In genomic region chr5:41766406-41767010, GRCm38 (mm10) we compare ENCODE assay signal across 19 mouse cellular contexts. TPM values are rescaled to one million over a fixed set of nuclear protein-coding genes. Genes with fewer than 3 reads are reported as not detected.
DNase-seq lines count a peak whose midpoint lies in the region; ATAC-seq lines count a peak whose summit lies in the region.
"Had no signal": no experiment of that assay in that cellular context is flagged by ENCODE, and none has a peak within 500 bp of the region (broad histone marks: within the 10 kb centered on the region; RNA-seq: fewer than 3 reads in every experiment).

No protein-coding gene starts in this region.

- no peak for ATAC-seq in midbrain, embryonic 11.5 days (ENCODE audit: low FRiP score)
- ATAC-seq in midbrain, embryonic 16.5 days: no peak
- ATAC-seq in neural tube, embryonic 12.5 days (ENCODE audit: low FRiP score, low read depth): no peak

- H3K4me1 ChIP-seq in midbrain, embryonic 11.5 days (ENCODE audit: control insufficient read depth, insufficient read depth, low read length): peaks cover 18% of the 10 kb centered on the region
- peaks cover 17% of the 10 kb centered on the region for H3K4me1 ChIP-seq in midbrain, embryonic 16.5 days (ENCODE audit: control insufficient read depth, insufficient read depth, low read length)
- peaks cover 33% of the 10 kb centered on the region for H3K4me1 ChIP-seq in neural tube, embryonic 12.5 days

- H3K27ac ChIP-seq in midbrain, embryonic 11.5 days (ENCODE audit: low read depth, low read length): no peak overlapping the region
- no peak overlapping the region for H3K27ac ChIP-seq in midbrain, embryonic 16.5 days (ENCODE audit: low read length)
- no peak overlapping the region for H3K27ac ChIP-seq in neural tube, embryonic 12.5 days
- H3K27ac ChIP-seq: hindbrain, embryonic 15.5 days; midbrain, embryonic 12.5 days had no signal

- H3K4me2 ChIP-seq in midbrain, embryonic 11.5 days: no peak overlapping the region
- no peak overlapping the region for H3K4me2 ChIP-seq in midbrain, embryonic 16.5 days (ENCODE audit: low read length)
- H3K4me2 ChIP-seq in neural tube, embryonic 12.5 days (replicated peaks): peak overlapping the region; percentile 53; the same call in 1 of the 2 replicates

- no peaks in the 10 kb centered on the region for H3K36me3 ChIP-seq in midbrain, embryonic 11.5 days (ENCODE audit: control insufficient read depth, insufficient read depth, low read length)
- no peaks in the 10 kb centered on the region for H3K36me3 ChIP-seq in midbrain, embryonic 16.5 days (ENCODE audit: control insufficient read depth, insufficient read depth, low read length)
- no peaks in the 10 kb centered on the region for H3K36me3 ChIP-seq in neural tube, embryonic 12.5 days
- H3K36me3 ChIP-seq: G1E; hindbrain, embryonic 15.5 days; midbrain, embryonic 12.5 days had no signal

- WGBS in midbrain, embryonic 11.5 days: 1% methylated on average over 27 of the region's 27 CpGs
- 1% methylated on average over 27 of the region's 27 CpGs for WGBS in midbrain, embryonic 16.5 days
- WGBS in neural tube, embryonic 12.5 days: 2% methylated on average over 27 of the region's 27 CpGs

- H3K9me3 ChIP-seq in midbrain, embryonic 11.5 days (ENCODE audit: control insufficient read depth, low read length): no peaks in the 10 kb centered on the region
- H3K9me3 ChIP-seq in midbrain, embryonic 16.5 days (replicated peaks; ENCODE audit: control insufficient read depth, low read length, poor library complexity, severe bottlenecking): no peaks in the 10 kb centered on the region
- no peaks in the 10 kb centered on the region for H3K9me3 ChIP-seq in neural tube, embryonic 12.5 days
- H3K9me3 ChIP-seq: hindbrain, embryonic 15.5 days; midbrain, embryonic 12.5 days had no signal

- DNase-seq in heart, adult 11 months: peak; percentile 75
- DNase-seq in heart, postnatal 4 days: no peak
- peak; percentile 95 for DNase-seq in midbrain, embryonic 11.5 days (ENCODE audit: low spot score, missing footprints)
- DNase-seq in embryo, embryonic 10.5 days (ENCODE audit: low spot score): peak; percentile 54
- no peak for DNase-seq in right cerebral cortex, postnatal 25 days
- no peak for DNase-seq in cerebellum, postnatal 14 days
- DNase-seq: adrenal gland, postnatal 14 days; cerebellum, adult 9-10 months; gastrocnemius, postnatal 14 days; kidney, adult 8-10 months; lung, postnatal 14 days had no signal

- H3K4me3 ChIP-seq in midbrain, embryonic 11.5 days (ENCODE audit: low read depth, low read length): no peak overlapping the region
- no peak overlapping the region for H3K4me3 ChIP-seq in midbrain, embryonic 16.5 days (ENCODE audit: low read depth, low read length)
- H3K4me3 ChIP-seq in neural tube, embryonic 12.5 days: no peak overlapping the region

- no peak overlapping the region for H3K9ac ChIP-seq in midbrain, embryonic 11.5 days (ENCODE audit: low read length)
- no peak overlapping the region for H3K9ac ChIP-seq in midbrain, embryonic 16.5 days (ENCODE audit: low read depth, low read length)
- no peak overlapping the region for H3K9ac ChIP-seq in neural tube, embryonic 12.5 days
- H3K9ac ChIP-seq: hindbrain, embryonic 15.5 days; midbrain, embryonic 12.5 days had no signal

- H3K27me3 ChIP-seq in midbrain, embryonic 11.5 days (ENCODE audit: control insufficient read depth, insufficient read depth, low read length): peaks cover 61% of the 10 kb centered on the region
- H3K27me3 ChIP-seq in midbrain, embryonic 16.5 days (ENCODE audit: control insufficient read depth, insufficient read depth, low read depth, low read length): peaks cover 58% of the 10 kb centered on the region
- peaks cover 66% of the 10 kb centered on the region for H3K27me3 ChIP-seq in neural tube, embryonic 12.5 days (replicated peaks)

RNA-seq across cellular contexts. Expression of gene Nkx3-2, which starts 2.2 kb away (rescaled TPM):
- total RNA-seq in heart, postnatal 4 days (2021): not detected
- polyA plus RNA-seq in midbrain, embryonic 11.5 days (2014; fragmentation: Nextera tagmentation; extraction: Ambion mirVana): 0.27 TPM in 1 of 2 replicates, not detected in the other
- polyA plus RNA-seq in midbrain, embryonic 16.5 days (2015; fragmentation: Nextera tagmentation; extraction: Ambion mirVana): not detected in 2 replicates
- polyA plus RNA-seq in neural tube, embryonic 12.5 days (2016; fragmentation: Nextera tagmentation; extraction: Ambion mirVana): 2.1 and 4.0 TPM in 2 replicates
- total RNA-seq: adrenal gland, postnatal 14 days; G1E; gastrocnemius, postnatal 14 days; left cerebral cortex, adult 18-20 months had no signal
- polyA plus RNA-seq: G1E; heart, embryonic 14.5 days; hindbrain, embryonic 15.5 days; liver, embryonic 16.5 days had no signal

RNA-seq across cellular contexts. Expression of gene Rab28, which starts 58.6 kb away (rescaled TPM):
- 10 to 100 TPM; 50.7 to 51.6 TPM for total RNA-seq in heart, postnatal 4 days (2021)
- polyA plus RNA-seq in midbrain, embryonic 11.5 days (2014; fragmentation: Nextera tagmentation; extraction: Ambion mirVana): 98.2 and 108 TPM in 2 replicates
- polyA plus RNA-seq in midbrain, embryonic 16.5 days (2015; fragmentation: Nextera tagmentation; extraction: Ambion mirVana): 61.7 and 62.0 TPM in 2 replicates
- 82.3 and 86.2 TPM in 2 replicates for polyA plus RNA-seq in neural tube, embryonic 12.5 days (2016; fragmentation: Nextera tagmentation; extraction: Ambion mirVana)

Comparison
In these comparisons a context has a peak if more than half of its experiments do, and no peak if none do; other contexts are left out.
1. DNase-seq: peak in heart, adult 11 months (single experiment), midbrain, embryonic 11.5 days (single experiment) and embryo, embryonic 10.5 days (single experiment); none in heart, postnatal 4 days (single experiment), right cerebral cortex, postnatal 25 days (single experiment) and cerebellum, postnatal 14 days (0 of 2).